Mouse (Mus musculus): ENCODE data around the gene Bend7. TPM values are rescaled to one million over a fixed set of nuclear protein-coding genes. Genes with fewer than 3 reads are reported as not detected.

Bend7 gene
- total RNA-seq, 2 experiments from 2014 or later = 3.0 to 3.5 TPM

- intact Hi-C loops (cut with DNase I) = no loop called here
- DNase-seq (ENCODE audit: low spot score in 2 of 2) = no peak
Measured at GRCm38 (mm10) chr2:4849449-4849848, 131.8 kb downstream of the Bend7 start.

Other genes starting within 250 kb of the Bend7 start
- 10 to 100 TPM; 44.5 to 48.3 TPM for gene Prpf18, start 65.7 kb upstream of the Bend7 start, total RNA-seq (2021)
- gene Sephs1, start 163.7 kb downstream of the Bend7 start, total RNA-seq (2021) = 10 to 100 TPM; 35.0 to 35.2 TPM
- 10 to 100 TPM; 69.8 to 72.2 TPM for gene Phyh, start 201.2 kb downstream of the Bend7 start, total RNA-seq (2021)